Mouse (Mus musculus) liver, embryonic 14.5 days (tissue): ENCODE results near the gene Cdhr2.

Source experiments
- CTCF ChIP-seq: IDR thresholded peaks from 2 replicates; pipeline ENCODE4 v1.5.1; 2016; ENCODE audit warnings: antibody characterized with exemption, low read depth, control low read depth
- EP300 ChIP-seq: IDR thresholded peaks from 2 replicates; pipeline ENCODE4 v1.6.1; 2016; ENCODE audit warnings: antibody characterized with exemption, low read depth

- TF ChIP-seq CTCF, result no peak
- TF ChIP-seq EP300, result no peak
Measured at GRCm38 (mm10) chr13:54694348-54695060, 6.8 kb upstream of the Cdhr2 start.
